Comparison of ENCODE assay signal across 9 mouse cellular contexts in genomic region chr5:65415653-65416458, GRCm38 (mm10). TPM values are rescaled to one million over a fixed set of nuclear protein-coding genes. Genes with fewer than 3 reads are reported as not detected.
A peak's percentile ranks its signal among the peaks of the same experiment; 100 is the strongest.
DNase-seq lines count a peak whose midpoint lies in the region; ATAC-seq and TF ChIP-seq lines count a peak whose summit lies in the region.
"Had no signal": no experiment of that assay in that cellular context is flagged by ENCODE, and none has a peak within 500 bp of the region (broad histone marks: within the 10 kb centered on the region; RNA-seq: fewer than 3 reads in every experiment).

No protein-coding gene starts in this region.

- intact Hi-C loops in left cerebral cortex, adult 2 months (cut with DNase I), result no loop called here

- peak; percentile 76 for ATAC-seq in kidney, embryonic 14.5 days (ENCODE audit: low FRiP score, low TSS enrichment)
- ATAC-seq in common myeloid progenitor, adult 5-6 weeks (replicated peaks; ENCODE audit: low read depth, poor library complexity, severe bottlenecking), result peak; percentile 86
- ATAC-seq in heart, embryonic 14.5 days (ENCODE audit: insufficient number of reproducible peaks, insufficient read depth, low FRiP score, low read depth), result peak; percentile 87
- ATAC-seq in liver, embryonic 13.5 days (ENCODE audit: low read depth), result peak; percentile 98
- ATAC-seq: Patski had no signal

- peak overlapping the region; percentile 52; the same call in 1 of the 2 replicates for H3K9ac ChIP-seq in kidney, embryonic 14.5 days (ENCODE audit: low read depth, low read length)
- peak overlapping the region; percentile 44 for H3K9ac ChIP-seq in heart, embryonic 14.5 days (ENCODE audit: low read length)
- peak overlapping the region; percentile 68 for H3K9ac ChIP-seq in liver, embryonic 13.5 days

- DNase-seq in kidney, postnatal 36 days, result no peak
- DNase-seq in liver, embryonic 13.5 days, result peak; percentile 72
- DNase-seq in testis, postnatal 10 days (ENCODE audit: low spot score), result peak; percentile 49
- no peak for DNase-seq in thymus, adult 18-20 months
- DNase-seq in left cerebral cortex, adult 2 months (ENCODE audit: extremely low spot score in 1 of 2, low spot score in 2 of 2), result no peak

- H3K4me3 ChIP-seq in kidney, embryonic 14.5 days (ENCODE audit: low read length), result no peak overlapping the region
- H3K4me3 ChIP-seq in heart, embryonic 14.5 days (ENCODE audit: control insufficient read depth in 1 of 2, insufficient read depth in 1 of 2, low read depth in 1 of 2, low read length in 2 of 2), result 0 out of 4 replicates have a peak overlapping the region, but pooled peaks of 1 of the 2 experiments have one; percentile 2
- peak overlapping the region; percentile 34 for H3K4me3 ChIP-seq in liver, embryonic 13.5 days (replicated peaks)
- H3K4me3 ChIP-seq in left cerebral cortex, adult 2 months, result no peak overlapping the region

- WGBS in kidney, embryonic 14.5 days, result 21% methylated on average over 26 of the region's 26 CpGs
- WGBS in heart, embryonic 14.5 days, result 8% methylated on average over 26 of the region's 26 CpGs
- WGBS in liver, embryonic 13.5 days (ENCODE audit: insufficient replicate concordance), result 29% methylated on average over 26 of the region's 26 CpGs

- no peaks in the 10 kb centered on the region for H3K27me3 ChIP-seq in kidney, embryonic 14.5 days (ENCODE audit: control insufficient read depth, insufficient read depth, low read length)
- no peaks in the 10 kb centered on the region for H3K27me3 ChIP-seq in heart, embryonic 14.5 days (ENCODE audit: control insufficient read depth, insufficient read depth, low read length)
- H3K27me3 ChIP-seq in liver, embryonic 13.5 days, result no peaks in the 10 kb centered on the region
- H3K27me3 ChIP-seq: Patski had no signal

- H3K36me3 ChIP-seq in kidney, embryonic 14.5 days (ENCODE audit: control insufficient read depth, insufficient read depth, low read length), result peaks cover 29% of the 10 kb centered on the region; the same call in 1 of the 2 replicates
- H3K36me3 ChIP-seq in heart, embryonic 14.5 days (ENCODE audit: control insufficient read depth, insufficient read depth, low read length), result peaks cover 76% of the 10 kb centered on the region
- peaks cover 10% of the 10 kb centered on the region; the same call in 1 of the 2 replicates for H3K36me3 ChIP-seq in liver, embryonic 13.5 days

- H3K9me3 ChIP-seq in kidney, embryonic 14.5 days (ENCODE audit: control insufficient read depth, low read length), result no peaks in the 10 kb centered on the region
- H3K9me3 ChIP-seq in heart, embryonic 14.5 days (ENCODE audit: control insufficient read depth, low read length), result no peaks in the 10 kb centered on the region
- H3K9me3 ChIP-seq in liver, embryonic 13.5 days (replicated peaks), result no peaks in the 10 kb centered on the region

- H3K27ac ChIP-seq in kidney, embryonic 14.5 days (ENCODE audit: low read depth, low read length), result peak overlapping the region; percentile 86
- H3K27ac ChIP-seq in heart, embryonic 14.5 days (replicated peaks in 1 of 2; ENCODE audit: control insufficient read depth in 1 of 2, insufficient read depth in 1 of 2, low read depth in 2 of 2, low read length in 2 of 2), result peak overlapping the region; percentile 95 to 97
- H3K27ac ChIP-seq in liver, embryonic 13.5 days, result peak overlapping the region; percentile 82
- no peak overlapping the region for H3K27ac ChIP-seq in left cerebral cortex, adult 2 months

- peaks cover 7% of the 10 kb centered on the region; the same call in 1 of the 2 replicates for H3K4me1 ChIP-seq in kidney, embryonic 14.5 days (ENCODE audit: control insufficient read depth, insufficient read depth, low read length)
- peaks cover 21 to 27% of the 10 kb centered on the region in 2 experiments for H3K4me1 ChIP-seq in heart, embryonic 14.5 days (ENCODE audit: control insufficient read depth in 2 of 2, insufficient read depth in 2 of 2, low read length in 2 of 2)
- H3K4me1 ChIP-seq in liver, embryonic 13.5 days (replicated peaks), result peaks cover 28% of the 10 kb centered on the region

- peak overlapping the region; percentile 3 for H3K4me2 ChIP-seq in kidney, embryonic 14.5 days (replicated peaks; ENCODE audit: low read depth, low read length)
- peak overlapping the region; percentile 22 for H3K4me2 ChIP-seq in heart, embryonic 14.5 days (ENCODE audit: low read length)
- peak overlapping the region; percentile 59 for H3K4me2 ChIP-seq in liver, embryonic 13.5 days

- TF ChIP-seq CTCF in left cerebral cortex, adult 2 months (IDR thresholded peaks at IDR 0.05), result no peak

RNA-seq across cellular contexts. Expression of gene Ugdh, which starts 19.9 kb away (rescaled TPM):
- 56.2 and 68.9 TPM in 2 replicates for polyA plus RNA-seq in kidney, embryonic 14.5 days (2014; fragmentation: Nextera tagmentation; extraction: Ambion mirVana)
- total RNA-seq in common myeloid progenitor, adult 5-6 weeks (2017), result 36.8 and 41.7 TPM in 2 replicates
- polyA plus RNA-seq in heart, embryonic 14.5 days (2014; fragmentation: Nextera tagmentation; extraction: Ambion mirVana), result 48.7 and 59.8 TPM in 2 replicates
- 16.7 and 19.0 TPM in 2 replicates for polyA plus RNA-seq in liver, embryonic 13.5 days (2015; fragmentation: Nextera tagmentation; extraction: Ambion mirVana)
- total RNA-seq in left cerebral cortex, adult 2 months (2021), result 10 to 100 TPM; 25.2 to 30.1 TPM

RNA-seq across cellular contexts. Expression of gene Lias, which starts 24.6 kb away (rescaled TPM):
- polyA plus RNA-seq in kidney, embryonic 14.5 days (2014; fragmentation: Nextera tagmentation; extraction: Ambion mirVana), result 66.5 and 68.3 TPM in 2 replicates
- 34.7 and 42.6 TPM in 2 replicates for total RNA-seq in common myeloid progenitor, adult 5-6 weeks (2017)
- 58.5 and 60.3 TPM in 2 replicates for polyA plus RNA-seq in heart, embryonic 14.5 days (2014; fragmentation: Nextera tagmentation; extraction: Ambion mirVana)
- 48.6 and 53.2 TPM in 2 replicates for polyA plus RNA-seq in liver, embryonic 13.5 days (2015; fragmentation: Nextera tagmentation; extraction: Ambion mirVana)
- total RNA-seq in left cerebral cortex, adult 2 months (2021), result 10 to 100 TPM; 29.0 to 36.9 TPM

RNA-seq across cellular contexts. Expression of gene Rpl9, which starts 24.6 kb away (rescaled TPM):
- 1,219 and 1,442 TPM in 2 replicates for polyA plus RNA-seq in kidney, embryonic 14.5 days (2014; fragmentation: Nextera tagmentation; extraction: Ambion mirVana)
- total RNA-seq in common myeloid progenitor, adult 5-6 weeks (2017), result 2,315 and 2,637 TPM in 2 replicates
- polyA plus RNA-seq in heart, embryonic 14.5 days (2014; fragmentation: Nextera tagmentation; extraction: Ambion mirVana), result 681 and 773 TPM in 2 replicates
- polyA plus RNA-seq in liver, embryonic 13.5 days (2015; fragmentation: Nextera tagmentation; extraction: Ambion mirVana), result 731 and 782 TPM in 2 replicates
- total RNA-seq in left cerebral cortex, adult 2 months (2021), result 100 to 1,000 TPM; 699 to 738 TPM

Comparison
In these comparisons a context has a peak if more than half of its experiments do, and no peak if none do; other contexts are left out.
1. H3K4me2 ChIP-seq: peak in every context shown above with its lines; median percentile 59 in liver, embryonic 13.5 days; 22 in heart, embryonic 14.5 days; 3 in kidney, embryonic 14.5 days.
2. DNase-seq: peak in liver, embryonic 13.5 days (single experiment) and testis, postnatal 10 days (single experiment); none in kidney, postnatal 36 days (0 of 2), thymus, adult 18-20 months (0 of 2) and left cerebral cortex, adult 2 months (0 of 2).
3. Peak in every context shown above with its lines, with median percentiles within 50 percentile points of each other: ATAC-seq and H3K9ac ChIP-seq.